Mouse (Mus musculus) heart, embryonic 10.5 days (tissue): ENCODE measurements around the gene Ankrd27. TPM values are rescaled to one million over a fixed set of nuclear protein-coding genes. Genes with fewer than 3 reads are reported as not detected.

ENCODE experiments used
- DNase-seq: peaks from one replicate; pipeline ENCODE4 v3.0.0-alpha.2; 2017; ENCODE audit warnings: low spot score
- H3K27ac ChIP-seq: fragments of 300-500 bp; sonication (generic); 2 replicates; pipeline ENCODE4 v1.5.1; 2016; ENCODE audit warnings: mild to moderate bottlenecking
- H3K27me3 ChIP-seq: fragments of 300-500 bp; sonication (generic); 2 replicates; pipeline ENCODE4 v1.6.1; 2016; ENCODE audit warnings: mild to moderate bottlenecking; ENCODE audit not compliant: poor library complexity, insufficient read depth, severe bottlenecking
- H3K36me3 ChIP-seq: fragments of 300-500 bp; sonication (generic); 2 replicates; pipeline ENCODE4 v1.6.1; 2016; ENCODE audit warnings: mild to moderate bottlenecking, moderate library complexity
- H3K4me1 ChIP-seq: fragments of 300-500 bp; sonication (generic); 2 replicates; pipeline ENCODE4 v1.6.1; 2016; ENCODE audit warnings: mild to moderate bottlenecking
- H3K4me3 ChIP-seq: fragments of 300-500 bp; sonication (generic); 2 replicates; pipeline ENCODE4 v1.5.1; 2016; ENCODE audit warnings: mild to moderate bottlenecking, moderate library complexity
- H3K9me3 ChIP-seq: fragments of 300-500 bp; sonication (generic); 2 replicates; pipeline ENCODE4 v1.6.1; 2016; ENCODE audit warnings: mild to moderate bottlenecking, moderate library complexity
- WGBS: fragments of 180-500 bp; shearing (Covaris S2); methylation state at CpG from one replicate; pipeline ENCODE4 v1.1.7; 2016; 5-methylcytosine and 5-hydroxymethylcytosine counted together
- polyA plus RNA-seq: library from polyadenylated mRNA; unstranded; fragments of >200 nt; fragmentation: Nextera tagmentation; extraction: Ambion mirVana; gene quantifications from 2 replicates; pipeline ENCODE4 v1.2.1, GENCODE M21; 2016

Gene Ankrd27
- polyA plus RNA-seq, 1 experiment from 2014 or later = 33.0 TPM

DNA sequence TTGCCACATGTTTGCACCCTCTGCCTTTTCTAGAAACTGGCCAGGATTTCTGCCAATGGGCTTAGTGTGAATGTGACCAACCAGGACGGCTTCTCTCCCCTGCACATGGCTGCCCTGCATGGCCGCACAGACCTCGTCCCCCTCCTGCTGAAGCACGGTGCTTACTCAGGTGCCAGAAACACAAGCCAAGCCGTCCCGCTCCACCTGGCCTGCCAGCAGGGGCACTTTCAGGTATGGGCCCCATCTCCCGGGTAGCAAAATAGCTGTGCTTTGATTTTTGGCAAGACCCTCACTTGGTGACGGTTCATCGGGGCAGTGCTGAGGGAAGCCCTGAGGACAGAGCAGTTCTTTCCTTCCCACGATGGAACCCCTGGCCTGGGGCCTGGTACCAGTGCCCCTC is 41.3 kb downstream of the Ankrd27 start:
- no peaks in the 10 kb centered on the region for H3K4me1 ChIP-seq
- no peaks in the 10 kb centered on the region for H3K27me3 ChIP-seq
- 89% methylated on average over 10 of the region's 10 CpGs for WGBS
- H3K27ac ChIP-seq = no peak overlapping the region
- H3K9me3 ChIP-seq = no peaks in the 10 kb centered on the region
- H3K36me3 ChIP-seq = peaks cover 92% of the 10 kb centered on the region
- no peak for DNase-seq
- H3K4me3 ChIP-seq = no peak overlapping the region

DNA sequence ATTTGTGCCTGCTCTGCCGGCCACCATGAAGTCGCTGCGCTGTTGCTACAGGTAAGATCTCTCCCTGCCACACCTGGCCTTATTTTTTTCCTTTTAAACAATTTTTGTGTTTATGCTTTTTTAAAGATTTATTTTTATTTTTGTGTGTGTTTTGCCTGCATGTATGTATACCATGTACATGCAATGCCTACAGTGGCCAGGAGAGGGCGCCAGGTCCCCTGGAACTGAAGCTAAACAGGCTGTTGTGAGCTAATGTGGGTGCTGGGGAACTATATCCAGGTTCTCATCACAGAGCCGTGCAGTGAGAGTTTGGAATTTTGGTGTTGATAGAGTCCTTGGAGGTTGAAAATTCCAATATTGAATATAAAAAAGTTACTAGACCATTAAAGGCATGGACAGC is 42.5 kb downstream of the Ankrd27 start:
- whole genome bisulfite sequencing = 70% methylated on average over 5 of the region's 5 CpGs
- Histone ChIP-seq H3K4me3 (no peak overlapping the region), H3K27ac (no peak overlapping the region), H3K9me3 (no peaks in the 10 kb centered on the region), H3K4me1 (no peaks in the 10 kb centered on the region), H3K36me3 (peaks cover 87% of the 10 kb centered on the region), H3K27me3 (no peaks in the 10 kb centered on the region)
- no peak for DNase-seq

GRCm38 (mm10) chr7:35636229-35636628 is 50.2 kb downstream of the Ankrd27 start:
- Histone ChIP-seq H3K4me3 (no peak overlapping the region), H3K9me3 (no peaks in the 10 kb centered on the region), H3K27ac (no peak overlapping the region), H3K27me3 (no peaks in the 10 kb centered on the region), H3K4me1 (no peaks in the 10 kb centered on the region), H3K36me3 (peaks cover 71% of the 10 kb centered on the region)
- no peak for DNase-seq
- 59% methylated on average over 6 of the region's 6 CpGs for WGBS

GRCm38 (mm10) chr7:35636874-35637273 is 50.8 kb downstream of the Ankrd27 start:
- Histone ChIP-seq H3K4me3 (no peak overlapping the region), H3K4me1 (no peaks in the 10 kb centered on the region), H3K27me3 (no peaks in the 10 kb centered on the region), H3K36me3 (peaks cover 71% of the 10 kb centered on the region), H3K9me3 (no peaks in the 10 kb centered on the region), H3K27ac (no peak overlapping the region)
- 90% methylated on average over 9 of the region's 9 CpGs for WGBS
- no peak for DNase-seq

GRCm38 (mm10) chr7:35640072-35640471 is 54.0 kb downstream of the Ankrd27 start:
- no peak for DNase-seq
- WGBS = 65% methylated on average over 6 of the region's 6 CpGs
- no peaks in the 10 kb centered on the region for H3K4me1 ChIP-seq
- peaks cover 82% of the 10 kb centered on the region for H3K36me3 ChIP-seq
- H3K27me3 ChIP-seq = no peaks in the 10 kb centered on the region
- H3K27ac ChIP-seq = no peak overlapping the region
- H3K9me3 ChIP-seq = no peaks in the 10 kb centered on the region
- H3K4me3 ChIP-seq = no peak overlapping the region

- 11% methylated on average over 34 of the region's 34 CpGs for WGBS
- H3K27ac ChIP-seq = peak overlapping the region; percentile 96
- DNase-seq = no peak
- peak overlapping the region; percentile 97 for H3K4me3 ChIP-seq
- H3K9me3 ChIP-seq = no peaks in the 10 kb centered on the region
- peaks cover 6% of the 10 kb centered on the region; the same call in 1 of the 2 replicates for H3K4me1 ChIP-seq
- no peaks in the 10 kb centered on the region for H3K27me3 ChIP-seq
- peaks cover 41% of the 10 kb centered on the region for H3K36me3 ChIP-seq
These were observed 60.5 kb downstream of the Ankrd27 start for GRCm38 (mm10) chr7:35646317-35647081.

DNA sequence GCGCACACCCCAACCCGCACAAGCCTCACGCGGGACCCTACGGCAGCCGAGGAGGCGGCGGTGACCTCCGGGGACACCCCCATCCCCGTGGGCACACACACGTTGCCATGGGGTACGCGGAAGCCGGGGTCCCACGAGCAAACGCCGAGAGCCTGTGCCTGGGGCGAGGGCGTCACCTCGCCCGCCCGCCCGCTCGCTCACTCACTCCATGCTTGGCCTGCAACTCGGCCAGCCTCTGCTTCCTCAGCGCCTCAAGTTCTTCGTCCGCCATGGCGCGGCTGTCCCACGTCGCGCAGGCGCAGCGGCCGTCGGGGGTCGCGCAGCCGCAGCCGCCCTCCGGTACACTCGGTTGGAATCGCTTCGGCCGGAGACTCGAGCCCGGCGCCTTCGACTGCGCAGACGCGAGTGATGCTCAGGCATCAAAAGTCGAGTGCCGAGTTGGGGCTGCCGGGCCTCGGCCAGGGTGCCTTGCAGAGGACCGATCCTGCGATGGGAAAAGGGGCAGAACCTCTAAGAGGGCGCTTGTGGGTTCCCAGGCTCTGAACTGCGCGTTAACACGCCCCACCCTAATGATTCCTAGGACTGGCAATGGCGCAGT is 61.2 kb downstream of the Ankrd27 start, which contains the start of gene Pdcd5:
Pdcd5 (minus strand) TSS at position 421 of the 598 bp plus-strand sequence.
- Histone ChIP-seq H3K4me1 (peaks cover 6% of the 10 kb centered on the region; the same call in 1 of the 2 replicates), H3K36me3 (peaks cover 34% of the 10 kb centered on the region), H3K9me3 (no peaks in the 10 kb centered on the region), H3K27ac (peak within 1 kb of the TSS; percentile 96), H3K27me3 (no peaks in the 10 kb centered on the region), H3K4me3 (peak within 1 kb of the TSS; percentile 97)
- DNase-seq = peak; percentile 98
- under 1% methylated on average over 64 of the region's 64 CpGs for WGBS

DNA sequence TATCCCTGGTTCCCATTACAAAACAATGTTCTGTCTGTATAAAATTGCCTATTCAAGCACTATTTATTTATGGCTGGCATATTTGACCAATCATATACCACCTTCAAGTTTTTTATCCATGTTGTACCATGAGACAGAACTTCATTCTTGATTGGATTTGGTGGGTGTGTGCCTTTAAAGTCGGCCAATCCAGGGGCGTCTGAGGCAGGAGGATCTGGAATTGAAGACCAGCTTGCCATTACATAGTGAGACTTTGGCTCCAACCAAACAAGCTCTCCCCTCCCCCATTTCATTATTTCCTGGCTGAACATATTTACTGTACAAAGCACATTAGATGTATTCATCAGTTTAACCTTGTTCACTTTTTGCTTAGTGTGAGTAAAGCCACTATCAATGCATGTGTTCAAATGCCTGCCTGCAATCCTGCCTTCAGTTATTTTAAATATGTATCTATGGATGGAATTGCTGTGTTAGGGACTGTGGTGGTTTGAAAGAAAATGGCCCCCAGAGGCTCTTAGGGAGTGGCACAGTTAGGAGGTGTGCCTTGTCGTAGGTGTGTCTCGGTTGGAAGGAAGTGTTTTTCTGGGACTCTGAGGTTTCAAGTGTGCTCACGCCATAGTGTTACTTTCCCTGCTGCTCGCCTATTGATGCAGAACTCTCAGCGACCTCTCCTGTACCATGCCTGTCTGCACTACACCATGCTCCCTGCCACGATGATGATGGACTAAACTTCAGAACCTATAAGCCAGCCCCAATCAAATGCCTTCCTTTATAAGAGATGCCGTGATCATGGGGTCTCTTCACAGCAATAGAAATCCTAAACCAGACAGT is 62.4 kb downstream of the Ankrd27 start:
- Histone ChIP-seq H3K9me3 (no peaks in the 10 kb centered on the region), H3K27me3 (no peaks in the 10 kb centered on the region), H3K4me3 (no peak overlapping the region), H3K4me1 (peaks cover 6% of the 10 kb centered on the region; the same call in 1 of the 2 replicates), H3K27ac (no peak overlapping the region), H3K36me3 (peaks cover 22% of the 10 kb centered on the region)
- WGBS = 67% methylated on average over 9 of the region's 9 CpGs
- no peak for DNase-seq

DNA sequence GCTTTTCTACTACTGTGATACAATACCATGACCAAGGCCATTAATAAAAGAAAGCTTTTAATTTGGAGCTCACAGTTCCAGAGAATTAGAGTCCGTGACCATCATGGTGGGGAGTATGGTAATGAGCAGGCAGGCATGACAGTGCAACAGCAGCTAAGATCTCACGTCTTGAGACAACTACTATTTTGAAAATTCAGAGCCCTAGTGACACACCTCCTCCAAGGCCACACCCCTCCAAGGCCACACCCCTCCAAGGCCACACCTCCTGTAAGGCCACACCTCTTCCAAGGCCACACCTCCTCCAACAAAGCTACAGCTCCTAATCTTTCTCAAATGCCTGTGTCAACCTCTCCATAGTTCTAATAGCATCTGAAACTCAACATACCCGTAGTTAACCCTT is 63.0 kb downstream of the Ankrd27 start:
- WGBS = 46% methylated on average over 3 of the region's 3 CpGs
- H3K36me3 ChIP-seq = peaks cover 15% of the 10 kb centered on the region
- H3K27ac ChIP-seq = no peak overlapping the region
- peaks cover 6% of the 10 kb centered on the region; the same call in 1 of the 2 replicates for H3K4me1 ChIP-seq
- H3K9me3 ChIP-seq = no peaks in the 10 kb centered on the region
- no peak overlapping the region for H3K4me3 ChIP-seq
- no peaks in the 10 kb centered on the region for H3K27me3 ChIP-seq
- peak; percentile 85 for DNase-seq

GRCm38 (mm10) chr7:35650716-35651410 is 64.8 kb downstream of the Ankrd27 start:
- WGBS = 67% methylated on average over 11 of the region's 11 CpGs
- Histone ChIP-seq H3K4me1 (peaks cover 6% of the 10 kb centered on the region; the same call in 1 of the 2 replicates), H3K36me3 (no peaks in the 10 kb centered on the region), H3K4me3 (no peak overlapping the region), H3K9me3 (no peaks in the 10 kb centered on the region), H3K27me3 (no peaks in the 10 kb centered on the region), H3K27ac (no peak overlapping the region)
- DNase-seq = no peak

GRCm38 (mm10) chr7:35651583-35652270 is 65.7 kb downstream of the Ankrd27 start:
- Histone ChIP-seq H3K27ac (no peak overlapping the region), H3K4me3 (no peak overlapping the region), H3K27me3 (no peaks in the 10 kb centered on the region), H3K36me3 (no peaks in the 10 kb centered on the region), H3K4me1 (peaks cover 4% of the 10 kb centered on the region; the same call in 1 of the 2 replicates), H3K9me3 (no peaks in the 10 kb centered on the region)
- DNase-seq = no peak
- WGBS = 80% methylated on average over 10 of the region's 10 CpGs

DNA sequence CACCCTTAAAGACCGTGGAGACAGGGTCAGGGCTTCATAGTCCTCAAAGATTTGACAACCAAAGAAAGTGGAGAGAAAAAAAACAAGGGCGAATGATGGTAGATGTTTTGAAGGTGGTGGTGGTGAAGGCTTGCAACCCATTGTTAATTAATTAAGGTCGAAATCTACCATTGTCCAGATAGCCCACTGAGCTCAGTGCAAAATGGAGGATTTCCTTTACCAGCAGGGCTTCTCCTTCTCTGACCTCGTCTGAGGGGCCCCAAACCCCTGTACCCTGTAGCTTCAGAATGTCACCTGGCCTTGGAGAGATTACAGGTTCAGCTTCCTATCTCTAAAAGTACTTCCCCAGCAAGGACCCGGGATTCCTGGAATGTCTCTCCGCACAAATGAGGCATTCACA is 71.8 kb downstream of the Ankrd27 start:
- WGBS = 45% methylated on average over 6 of the region's 6 CpGs
- H3K27me3 ChIP-seq = no peaks in the 10 kb centered on the region
- H3K27ac ChIP-seq = no peak overlapping the region
- H3K36me3 ChIP-seq = no peaks in the 10 kb centered on the region
- no peak for DNase-seq
- no peaks in the 10 kb centered on the region for H3K9me3 ChIP-seq
- H3K4me1 ChIP-seq = no peaks in the 10 kb centered on the region
- H3K4me3 ChIP-seq = no peak overlapping the region
